Mouse (Mus musculus): ENCODE data around the gene Atxn3. TPM values are rescaled to one million over a fixed set of nuclear protein-coding genes. Genes with fewer than 3 reads are reported as not detected.

The Atxn3 gene
- polyA plus RNA-seq (2012; rRNA removed) (10.2 and 11.1 TPM in 2 replicates), polyA plus RNA-seq (2014; fragmentation: Nextera tagmentation; extraction: Ambion mirVana) (9.6 and 10.9 TPM in 2 replicates)

DNA sequence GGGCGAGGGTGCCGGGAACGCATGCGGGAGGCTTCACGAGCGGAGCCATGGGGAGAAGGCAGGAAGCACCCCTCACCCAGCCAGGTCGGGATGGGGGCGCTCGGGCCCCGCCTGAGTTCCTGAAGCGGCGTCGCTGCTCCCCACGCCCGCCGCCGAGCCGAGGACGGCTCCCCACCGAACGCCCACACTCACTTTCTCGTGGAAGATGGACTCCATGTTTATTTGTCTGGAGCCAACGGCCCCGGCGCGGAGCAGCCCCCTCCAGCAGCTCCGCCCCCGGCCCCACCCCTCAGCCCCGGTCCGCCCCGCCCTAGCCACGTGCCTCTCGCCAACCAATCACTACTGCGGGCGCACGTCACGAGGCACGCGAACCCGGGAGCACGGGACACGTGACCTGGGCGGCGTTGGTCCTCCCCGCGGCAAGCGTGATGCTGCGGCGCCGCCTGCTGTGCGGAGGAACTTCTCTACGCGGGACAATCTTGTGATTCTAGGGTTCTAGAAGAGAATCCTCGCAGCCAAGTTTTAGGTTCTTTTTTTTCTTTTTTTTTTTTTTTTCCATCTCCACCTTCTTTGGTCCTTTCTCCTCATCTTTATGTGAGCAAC is at the start of gene Atxn3:
Gene Atxn3 (minus strand): TSS at position 305 of the 603 bp plus-strand sequence.
- DNase-seq (ENCODE audit: low spot score) (peak; percentile 95), ATAC-seq (ENCODE audit: low FRiP score, low read depth) (peak; percentile 100)
- Histone ChIP-seq H3K9me3 (ENCODE audit: control insufficient read depth, low read length) (no peaks in the 10 kb centered on the region), H3K9ac (ENCODE audit: low read depth, low read length, severe bottlenecking) (peak within 1 kb of the TSS; percentile 75), H3K4me1 (ENCODE audit: control insufficient read depth, insufficient read depth, low read length) (peaks cover 11% of the 10 kb centered on the region), H3K27me3 (ENCODE audit: control insufficient read depth, insufficient read depth, low read length) (no peaks in the 10 kb centered on the region), H3K4me3 (replicated peaks; ENCODE audit: low read length) (peak within 1 kb of the TSS; percentile 74), H3K27ac (replicated peaks; ENCODE audit: low read depth, low read length) (no peak within 1 kb of the TSS; the same call in 1 of the 2 replicates), H3K36me3 (ENCODE audit: control insufficient read depth, insufficient read depth, low read length) (no peaks in the 10 kb centered on the region), H3K4me2 (replicated peaks; ENCODE audit: low read depth, low read length, severe bottlenecking) (peak within 1 kb of the TSS; percentile 63)
- peak; percentile 36; the same call in 1 of the 2 replicates for TF ChIP-seq POLR2A (IDR thresholded peaks at IDR 0.05; ENCODE audit: borderline replicate concordance, extremely low read depth, insufficient read depth, insufficient read length)
- WGBS, result under 1% methylated on average over 39 of the region's 54 CpGs

DNA sequence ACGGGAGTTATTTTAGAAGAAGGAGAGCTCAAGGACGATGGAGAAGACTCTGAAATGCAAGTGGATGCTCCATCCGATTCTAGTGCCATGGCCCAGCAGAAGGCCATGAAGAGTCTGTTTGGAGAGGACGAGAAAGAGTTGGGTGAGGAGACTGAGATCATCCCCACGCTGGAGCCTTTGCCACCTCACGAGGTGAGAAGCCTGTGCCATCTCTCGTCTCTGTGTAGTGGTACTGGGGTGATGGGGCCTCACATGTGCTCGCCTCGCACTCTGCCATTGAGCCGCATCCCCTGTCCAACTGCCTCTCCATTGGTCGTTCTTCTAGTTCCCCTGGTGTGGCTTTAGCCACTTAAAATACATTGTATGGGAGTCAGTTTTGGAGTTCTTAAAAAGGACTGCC is 42.7 kb upstream of the Atxn3 start:
- ATAC-seq (ENCODE audit: low FRiP score, low read depth) (no peak), DNase-seq (ENCODE audit: low spot score) (no peak)
- H3K36me3 ChIP-seq (ENCODE audit: control insufficient read depth, insufficient read depth, low read length), result peaks cover 77% of the 10 kb centered on the region
- no peaks in the 10 kb centered on the region for H3K9me3 ChIP-seq (ENCODE audit: control insufficient read depth, low read length)
- H3K9ac ChIP-seq (ENCODE audit: low read depth, low read length, severe bottlenecking), result no peak overlapping the region
- H3K27me3 ChIP-seq (ENCODE audit: control insufficient read depth, insufficient read depth, low read length), result no peaks in the 10 kb centered on the region
- TF ChIP-seq POLR2A (IDR thresholded peaks at IDR 0.05; ENCODE audit: borderline replicate concordance, extremely low read depth, insufficient read depth, insufficient read length), result no peak
- no peak overlapping the region for H3K4me3 ChIP-seq (replicated peaks; ENCODE audit: low read length)
- H3K4me1 ChIP-seq (ENCODE audit: control insufficient read depth, insufficient read depth, low read length), result no peaks in the 10 kb centered on the region
- WGBS, result 92% methylated on average over 11 of the region's 11 CpGs
- no peak overlapping the region for H3K27ac ChIP-seq (replicated peaks; ENCODE audit: low read depth, low read length)
- no peak overlapping the region for H3K4me2 ChIP-seq (replicated peaks; ENCODE audit: low read depth, low read length, severe bottlenecking)

DNA sequence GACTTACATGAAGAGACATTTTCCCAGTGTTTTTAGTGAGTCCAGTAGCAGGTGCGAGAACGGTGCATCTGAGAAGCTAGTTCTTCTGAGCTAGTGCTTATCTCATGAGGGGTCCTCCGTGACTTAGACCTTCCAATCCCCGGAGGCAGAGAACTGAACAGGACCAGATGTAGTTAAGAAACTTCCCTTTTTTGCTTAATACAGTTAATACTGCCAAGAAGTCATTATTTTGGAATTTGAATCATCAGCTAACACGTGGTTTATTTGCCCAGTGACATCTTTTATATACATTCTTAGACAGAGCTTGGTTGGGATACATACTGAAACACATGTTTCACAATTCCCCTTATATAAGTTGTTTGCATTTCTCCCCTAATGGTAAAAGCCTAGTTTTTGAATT is 40.9 kb upstream of the Atxn3 start:
- Histone ChIP-seq H3K27me3 (ENCODE audit: control insufficient read depth, insufficient read depth, low read length) (no peaks in the 10 kb centered on the region), H3K4me2 (replicated peaks; ENCODE audit: low read depth, low read length, severe bottlenecking) (no peak overlapping the region), H3K27ac (replicated peaks; ENCODE audit: low read depth, low read length) (no peak overlapping the region), H3K36me3 (ENCODE audit: control insufficient read depth, insufficient read depth, low read length) (peaks cover 78% of the 10 kb centered on the region), H3K4me1 (ENCODE audit: control insufficient read depth, insufficient read depth, low read length) (no peaks in the 10 kb centered on the region), H3K4me3 (replicated peaks; ENCODE audit: low read length) (no peak overlapping the region), H3K9me3 (ENCODE audit: control insufficient read depth, low read length) (no peaks in the 10 kb centered on the region), H3K9ac (ENCODE audit: low read depth, low read length, severe bottlenecking) (no peak overlapping the region)
- ATAC-seq (ENCODE audit: low FRiP score, low read depth) (no peak), DNase-seq (ENCODE audit: low spot score) (no peak)
- no peak for TF ChIP-seq POLR2A (IDR thresholded peaks at IDR 0.05; ENCODE audit: borderline replicate concordance, extremely low read depth, insufficient read depth, insufficient read length)
- WGBS, result 90% methylated on average over 5 of the region's 5 CpGs

DNA sequence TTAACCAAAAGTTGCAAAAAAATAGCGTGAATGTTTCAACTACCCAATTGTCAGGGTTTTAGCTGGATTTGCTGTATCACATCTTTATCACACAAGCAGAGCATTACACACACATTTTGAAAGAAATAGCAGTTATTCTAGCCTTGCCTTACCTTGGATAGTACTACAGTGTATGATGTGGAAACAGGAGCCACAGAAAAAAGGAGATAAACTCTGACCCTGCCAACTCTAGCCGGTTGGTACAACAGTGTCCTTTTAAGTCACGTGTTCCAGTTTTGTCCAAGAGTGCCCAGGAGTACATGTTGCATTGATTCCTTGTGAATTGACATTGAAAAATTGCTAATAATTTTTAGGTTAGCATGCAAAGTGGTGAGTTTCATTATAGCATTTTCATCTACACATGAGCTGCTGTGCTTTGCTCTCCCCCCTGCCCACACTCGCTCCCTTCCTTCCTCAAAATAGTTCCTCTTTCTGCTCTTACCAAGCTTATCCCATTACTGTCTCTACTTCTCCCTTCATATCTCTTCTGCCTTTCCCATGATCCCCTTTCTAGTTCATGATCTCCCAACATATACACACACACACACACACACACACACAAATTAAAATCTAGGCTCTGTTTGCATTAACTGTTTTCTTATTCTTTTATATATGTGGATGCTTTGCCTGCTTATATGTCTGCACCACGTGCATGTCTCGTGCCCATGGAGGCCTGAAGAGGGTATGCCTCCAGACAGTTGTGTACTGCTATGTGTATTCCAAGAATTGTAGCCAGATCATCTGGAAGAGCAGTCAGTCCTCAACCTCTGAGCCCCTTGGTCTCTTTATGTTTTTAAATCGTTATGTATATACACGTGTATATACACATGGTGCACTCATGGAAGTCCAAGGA is 36.8 kb upstream of the Atxn3 start:
- H3K9ac ChIP-seq (ENCODE audit: low read depth, low read length, severe bottlenecking), result no peak overlapping the region
- peaks cover 81% of the 10 kb centered on the region for H3K36me3 ChIP-seq (ENCODE audit: control insufficient read depth, insufficient read depth, low read length)
- H3K4me2 ChIP-seq (replicated peaks; ENCODE audit: low read depth, low read length, severe bottlenecking), result no peak overlapping the region
- 93% methylated on average over 8 of the region's 8 CpGs for WGBS
- H3K27me3 ChIP-seq (ENCODE audit: control insufficient read depth, insufficient read depth, low read length), result no peaks in the 10 kb centered on the region
- no peaks in the 10 kb centered on the region for H3K4me1 ChIP-seq (ENCODE audit: control insufficient read depth, insufficient read depth, low read length)
- ATAC-seq (ENCODE audit: low FRiP score, low read depth) (no peak), DNase-seq (ENCODE audit: low spot score) (no peak)
- H3K9me3 ChIP-seq (ENCODE audit: control insufficient read depth, low read length), result no peaks in the 10 kb centered on the region
- H3K27ac ChIP-seq (replicated peaks; ENCODE audit: low read depth, low read length), result no peak overlapping the region
- no peak for TF ChIP-seq POLR2A (IDR thresholded peaks at IDR 0.05; ENCODE audit: borderline replicate concordance, extremely low read depth, insufficient read depth, insufficient read length)
- H3K4me3 ChIP-seq (replicated peaks; ENCODE audit: low read length), result no peak overlapping the region

DNA sequence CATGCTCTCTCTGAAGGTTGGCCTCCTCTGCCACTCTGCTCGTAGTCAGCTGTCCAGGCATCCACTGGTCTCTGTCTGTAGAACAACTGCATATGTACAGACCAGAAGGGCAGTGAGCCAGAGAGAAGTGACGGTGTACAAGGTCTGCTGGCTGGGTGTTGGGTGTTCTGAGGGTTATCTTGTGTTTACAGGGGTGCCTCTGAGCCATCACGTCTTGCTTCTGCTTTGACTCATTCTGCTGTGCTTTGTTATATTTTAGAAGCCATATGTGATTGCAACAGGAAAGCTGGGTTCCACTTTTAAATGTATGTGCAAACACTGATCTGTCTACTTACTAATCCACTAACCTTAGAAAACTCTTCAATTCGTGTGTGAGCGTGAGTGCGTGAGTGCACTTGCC is 29.6 kb upstream of the Atxn3 start:
- no peaks in the 10 kb centered on the region for H3K4me1 ChIP-seq (ENCODE audit: control insufficient read depth, insufficient read depth, low read length)
- no peak overlapping the region for H3K9ac ChIP-seq (ENCODE audit: low read depth, low read length, severe bottlenecking)
- H3K27me3 ChIP-seq (ENCODE audit: control insufficient read depth, insufficient read depth, low read length), result no peaks in the 10 kb centered on the region
- H3K36me3 ChIP-seq (ENCODE audit: control insufficient read depth, insufficient read depth, low read length), result peaks cover 83% of the 10 kb centered on the region
- H3K9me3 ChIP-seq (ENCODE audit: control insufficient read depth, low read length), result no peaks in the 10 kb centered on the region
- no peak for DNase-seq (ENCODE audit: low spot score)
- ATAC-seq (ENCODE audit: low FRiP score, low read depth), result no peak
- no peak overlapping the region for H3K4me2 ChIP-seq (replicated peaks; ENCODE audit: low read depth, low read length, severe bottlenecking)
- TF ChIP-seq POLR2A (IDR thresholded peaks at IDR 0.05; ENCODE audit: borderline replicate concordance, extremely low read depth, insufficient read depth, insufficient read length), result no peak
- WGBS, result 91% methylated on average over 6 of the region's 6 CpGs
- H3K4me3 ChIP-seq (replicated peaks; ENCODE audit: low read length), result no peak overlapping the region
- no peak overlapping the region for H3K27ac ChIP-seq (replicated peaks; ENCODE audit: low read depth, low read length)
